Mouse (Mus musculus) cerebellum, postnatal 4 days (tissue): ENCODE results near the gene Mybpc1.
"Not testable (repeated sequence)": the region's sequence is repeated elsewhere in the genome, so short reads cannot be mapped to it uniquely, and the experiment has no call there.

Experiments used
- DNase-seq, 2 experiments: peaks; one replicate each; pipeline ENCODE4 v3.0.0; 2022; ENCODE audit warnings: low spot score in 2 of 2, mixed read lengths in 1 of 2

Gene Mybpc1

DNA sequence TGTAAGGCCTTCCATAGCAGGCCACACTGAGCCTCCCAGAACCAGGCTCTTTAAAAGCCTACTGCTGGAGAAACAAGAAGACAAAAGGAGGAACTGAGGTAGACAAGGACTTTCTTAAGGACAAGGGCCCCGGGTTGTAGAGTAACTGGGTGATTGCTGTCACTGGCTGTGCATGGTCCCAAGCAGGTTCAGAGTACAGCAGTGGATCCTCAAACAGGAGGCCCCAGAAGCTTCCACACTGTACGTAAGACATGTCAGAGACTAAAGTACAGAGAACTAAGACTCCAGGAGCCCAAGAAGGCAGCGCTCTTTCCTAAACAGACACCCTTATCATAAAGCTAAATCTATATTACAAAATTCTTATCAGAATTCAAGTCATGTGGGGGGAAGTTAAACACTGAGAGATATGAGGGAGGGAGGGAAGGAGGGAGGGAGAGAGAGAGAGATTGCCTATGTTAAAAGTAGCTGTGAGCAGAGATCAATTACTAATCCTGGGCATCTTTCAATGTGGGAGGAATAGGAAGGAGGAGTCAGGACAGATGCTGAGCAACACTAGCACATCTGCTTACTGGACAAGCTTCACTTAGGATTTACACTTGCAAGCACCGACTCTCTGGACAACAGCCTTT is 109.9 kb downstream of the Mybpc1 start:
- no peak for DNase-seq

DNA sequence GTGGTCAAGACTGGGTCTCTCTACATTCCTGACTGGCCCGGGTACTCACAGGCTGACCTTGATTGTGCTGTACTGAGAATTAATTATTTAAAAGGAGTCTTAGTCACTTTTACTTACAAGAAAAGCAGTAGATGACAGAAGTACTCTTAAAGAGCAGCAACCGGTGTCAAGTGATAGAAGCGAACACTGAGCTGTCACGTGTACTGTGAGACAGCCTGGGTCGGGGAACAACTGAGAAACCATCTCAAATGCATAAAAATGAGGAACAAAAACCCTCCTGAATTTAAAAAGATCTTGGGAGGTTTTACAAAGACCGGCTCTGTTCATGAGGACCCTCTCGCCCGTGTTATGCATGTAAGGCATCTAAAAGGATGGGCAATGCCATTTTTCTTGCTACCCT is 112.3 kb downstream of the Mybpc1 start:
- DNase-seq, result no peak

DNA sequence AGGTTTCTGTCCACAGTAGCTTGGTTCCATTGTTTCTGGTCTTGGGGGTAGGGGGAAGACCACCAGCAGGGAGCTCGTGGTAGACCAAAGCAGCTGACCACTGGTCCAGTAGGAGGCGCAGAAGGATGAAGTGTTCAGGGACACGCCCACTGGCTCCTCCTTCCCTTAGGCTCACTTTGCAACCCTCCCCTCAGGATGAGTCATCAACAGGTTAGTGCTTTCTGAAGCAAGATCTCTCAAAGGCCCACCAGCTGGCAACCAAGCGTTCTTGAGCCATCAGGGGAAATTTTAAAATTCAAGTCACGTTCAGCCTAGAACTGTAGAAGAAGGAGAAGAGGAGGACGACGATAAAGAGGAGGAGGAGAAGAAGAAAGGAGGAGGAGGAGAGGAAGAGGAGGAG is 113.3 kb downstream of the Mybpc1 start:
- DNase-seq, result no peak

DNA sequence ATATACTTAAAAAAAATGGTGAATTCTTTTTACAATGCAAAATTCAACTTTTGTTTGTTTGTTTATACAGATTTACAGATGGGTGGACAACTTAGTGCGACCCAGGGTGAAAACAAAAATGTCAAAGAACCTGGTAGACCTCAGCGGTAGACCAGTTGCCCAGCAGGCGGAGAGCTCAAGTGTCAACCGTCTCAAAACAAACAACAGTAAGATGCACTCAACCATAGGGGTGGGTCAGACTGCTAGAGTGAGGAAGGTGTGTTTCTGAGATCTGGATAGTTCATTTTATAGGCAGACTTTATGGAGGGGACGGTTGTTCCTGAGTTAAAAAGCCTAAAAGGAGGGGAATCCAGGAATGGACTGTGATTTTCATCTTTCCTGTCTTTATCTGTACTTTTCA is 116.3 kb downstream of the Mybpc1 start:
- no peak for DNase-seq

DNA sequence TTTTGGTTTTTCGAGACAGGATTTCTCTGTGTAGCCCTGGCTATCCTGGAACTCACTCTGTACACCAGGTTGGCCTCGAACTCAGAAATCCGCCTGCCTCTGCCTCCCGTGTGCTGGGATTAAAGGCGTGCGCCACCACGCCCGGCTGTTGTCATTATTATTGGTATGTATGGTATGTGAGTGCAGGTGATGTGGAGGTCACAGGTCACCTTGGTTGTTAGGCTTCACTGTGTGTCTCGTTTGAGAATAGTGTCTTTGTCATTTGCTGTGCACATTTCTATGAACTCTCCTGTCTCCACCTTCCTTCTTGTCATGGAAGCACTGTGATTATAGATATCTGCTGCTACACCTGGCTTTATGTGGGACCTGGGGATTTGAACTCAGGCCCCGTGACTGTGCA is 122.1 kb downstream of the Mybpc1 start:
- DNase-seq, result not testable (repeated sequence)
